8 mouse cellular contexts compared by ENCODE assay signal in genomic region chr2:146611886-146612521, GRCm38 (mm10).
DNase-seq lines count a peak whose midpoint lies in the region; ATAC-seq and TF ChIP-seq lines count a peak whose summit lies in the region.

No protein-coding gene starts in this region.

- no peaks in the 10 kb centered on the region for H3K36me3 ChIP-seq in G1E (replicated peaks)
- no peaks in the 10 kb centered on the region for H3K36me3 ChIP-seq in forebrain, embryonic 13.5 days (ENCODE audit: poor library complexity, severe bottlenecking)

- DNase-seq in G1E (ENCODE audit: low spot score), result peak; percentile 41
- DNase-seq in c-Kit-positive CD71-positive TER-119-positive erythroid progenitor cells, embryonic 14.5 days (ENCODE audit: low spot score), result peak; percentile 51
- DNase-seq in heart, postnatal 36 days, result peak; percentile 70 to 75
- DNase-seq in large intestine, adult 2 months (ENCODE audit: low read depth, low spot score), result peak; percentile 61
- DNase-seq in lung, postnatal 10 days, result peak; percentile 81
- peak; percentile 58 for DNase-seq in ovary, postnatal 36 days (ENCODE audit: low spot score)
- DNase-seq in thymus, postnatal 4 days, result peak; percentile 70

- ATAC-seq in G1E (ENCODE audit: extremely low read depth, insufficient number of reproducible peaks, low FRiP score, poor library complexity, severe bottlenecking), result peak; percentile 57; the same call in 1 of the 2 replicates
- peak; percentile 52 for ATAC-seq in forebrain, embryonic 13.5 days

- no peaks in the 10 kb centered on the region for H3K27me3 ChIP-seq in G1E (ENCODE audit: insufficient read depth, low read length)
- H3K27me3 ChIP-seq in forebrain, embryonic 13.5 days, result 0 out of 2 replicates have a peak, but pooled peaks cover 4% of the 10 kb centered on the region

- intact Hi-C loops in heart, postnatal 36 days (cut with DNase I), result no loop called here

- no peak overlapping the region for H3K4me3 ChIP-seq in G1E (ENCODE audit: low read depth, low read length)
- no peak overlapping the region for H3K4me3 ChIP-seq in forebrain, embryonic 13.5 days

- peaks cover 2% of the 10 kb centered on the region; the same call in 1 of the 2 replicates for H3K4me1 ChIP-seq in G1E (ENCODE audit: insufficient read depth, low read depth, low read length)
- H3K4me1 ChIP-seq in forebrain, embryonic 13.5 days, result 0 out of 2 replicates have a peak, but pooled peaks cover 5% of the 10 kb centered on the region

- WGBS in forebrain, embryonic 13.5 days, result 44% methylated on average over 6 of the region's 6 CpGs
- 34% methylated on average over 6 of the region's 6 CpGs for whole genome bisulfite sequencing in large intestine, adult 2 months

- TF ChIP-seq CTCF in G1E (IDR thresholded peaks at IDR 0.05; ENCODE audit: low read depth, low read length), result peak; percentile 66

- no peak overlapping the region for H3K9ac ChIP-seq in forebrain, embryonic 13.5 days

- H3K27ac ChIP-seq in forebrain, embryonic 13.5 days, result no peak overlapping the region

- no peak overlapping the region for H3K4me2 ChIP-seq in forebrain, embryonic 13.5 days

- no peaks in the 10 kb centered on the region for H3K9me3 ChIP-seq in G1E (replicated peaks)
- H3K9me3 ChIP-seq in forebrain, embryonic 13.5 days (replicated peaks), result no peaks in the 10 kb centered on the region
